Mouse (Mus musculus): ENCODE measurements around the gene Slc1a5. TPM values are rescaled to one million over a fixed set of nuclear protein-coding genes. Genes with fewer than 3 reads are reported as not detected.

The Slc1a5 gene
- total and polyA plus RNA-seq, 3 experiments = 115 to 245 (median 174) TPM

GRCm38 (mm10) chr7:16810399-16810919 lies 29.3 kb downstream of the Slc1a5 start:
- no peaks in the 10 kb centered on the region for H3K27me3 ChIP-seq (replicated peaks)
- TF ChIP-seq UBTF (IDR thresholded peaks at IDR 0.05; ENCODE audit: low read depth, low read length) (no peak), ZNF384 (IDR thresholded peaks at IDR 0.05; ENCODE audit: low read depth, low read length) (no peak), CTCF (conservative IDR thresholded peaks at IDR 0.05 in 1 of 2, IDR thresholded peaks at IDR 0.05 in 1 of 2; ENCODE audit: low read depth in 2 of 2, low read length in 2 of 2) (no peak), MYC (IDR thresholded peaks at IDR 0.05; ENCODE audit: low read depth, low read length) (no peak), MAFK (IDR thresholded peaks at IDR 0.05; ENCODE audit: insufficient replicate concordance, low read length) (no peak), GABPA (IDR thresholded peaks at IDR 0.05; ENCODE audit: insufficient replicate concordance, low read depth, low read length) (no peak), MEF2A (IDR thresholded peaks at IDR 0.05; ENCODE audit: borderline replicate concordance, low read depth, low read length) (no peak), CHD2 (IDR thresholded peaks at IDR 0.05; ENCODE audit: low read length) (no peak), MXI1 (IDR thresholded peaks at IDR 0.05; ENCODE audit: low read depth, low read length) (no peak), ZMIZ1 (IDR thresholded peaks at IDR 0.05; ENCODE audit: low read depth, low read length) (no peak), POLR2AphosphoS2 (IDR thresholded peaks at IDR 0.05; ENCODE audit: low read depth, low read length) (no peak), USF1 (IDR thresholded peaks at IDR 0.05; ENCODE audit: low read depth, low read length) (no peak), MAX (IDR thresholded peaks at IDR 0.05; ENCODE audit: low read length) (no peak)
- no peak overlapping the region for H3K9ac ChIP-seq (ENCODE audit: insufficient read depth, low read depth)
- H3K4me1 ChIP-seq (ENCODE audit: control insufficient read depth in 1 of 2, insufficient read depth in 2 of 2) = peaks cover 3 to 7% of the 10 kb centered on the region in 2 experiments
- H3K79me2 ChIP-seq (replicated peaks; ENCODE audit: control insufficient read depth, extremely low read depth, insufficient read depth, poor library complexity, severe bottlenecking) = no peaks in the 10 kb centered on the region
- peaks cover 12% of the 10 kb centered on the region for H3K9me3 ChIP-seq (replicated peaks; ENCODE audit: low read length)
- no peak overlapping the region for H3K27ac ChIP-seq (ENCODE audit: insufficient read depth, low read depth)
- DNase-seq (ENCODE audit: extremely low read depth) = no peak
- in situ Hi-C loops (cut with MboI; ENCODE audit: low pct_ligation_motif_present, low pct_unique_long_range_greater_than_20kb, low sequenced_read_pairs) = no loop called here
- H3K36me3 ChIP-seq (replicated peaks in 1 of 2; ENCODE audit: control insufficient read depth in 1 of 2, insufficient read depth in 1 of 2, low read length in 1 of 2) = peaks cover 39 to 80% of the 10 kb centered on the region in 2 experiments
- no peak overlapping the region for H3K4me2 ChIP-seq (ENCODE audit: insufficient read depth, low read depth, poor library complexity, severe bottlenecking)
- H3K4me3 ChIP-seq (replicated peaks in 1 of 3; ENCODE audit: low read depth in 2 of 3, low read length in 2 of 3, poor library complexity in 1 of 3) = no peak overlapping the region
- dilution Hi-C loops (cut with MboI; ENCODE audit: extremely low pct_ligation_motif_present, extremely low pct_unique_long_range_greater_than_20kb, low sequenced_read_pairs) = no loop called here

DNA sequence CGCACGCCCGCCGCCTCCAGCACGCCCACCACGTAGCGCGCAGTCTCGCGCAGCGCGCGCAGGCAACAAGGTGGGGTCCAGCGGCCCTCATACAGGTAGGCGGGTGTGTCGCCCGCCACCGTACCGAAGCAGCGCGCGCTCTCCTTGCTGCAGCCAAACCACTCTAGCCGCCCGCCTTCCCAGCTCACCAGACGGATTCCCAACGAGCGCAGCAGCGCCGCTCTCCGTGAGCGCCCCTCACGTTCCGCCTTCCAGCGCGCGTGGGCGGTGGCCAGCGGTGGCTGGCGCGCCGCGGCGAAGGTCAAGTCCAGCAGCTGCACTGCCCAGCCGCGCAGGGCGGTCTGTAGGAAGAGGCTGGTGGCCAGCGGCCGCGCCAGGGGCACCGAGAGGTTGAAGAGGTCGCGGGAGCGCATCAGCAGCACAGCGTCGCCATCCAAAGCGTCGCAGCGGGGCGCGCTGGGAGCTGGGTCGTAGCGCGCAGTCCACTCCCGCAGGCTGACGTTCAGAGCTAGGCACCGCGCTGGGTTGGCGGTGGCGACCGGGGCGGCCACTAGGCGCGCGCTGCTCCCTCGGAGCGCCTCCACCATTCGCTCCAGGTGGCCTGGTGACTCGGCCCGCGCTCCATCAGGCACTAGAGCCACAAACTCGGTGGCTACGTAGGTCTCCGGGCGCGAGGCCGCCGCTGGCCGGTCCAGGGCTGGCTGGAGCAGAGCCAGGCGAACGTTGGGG lies 29.9 kb downstream of the Slc1a5 start:
- H3K36me3 ChIP-seq (replicated peaks in 1 of 2; ENCODE audit: control insufficient read depth in 1 of 2, insufficient read depth in 1 of 2, low read length in 1 of 2) = peaks cover 39 to 80% of the 10 kb centered on the region in 2 experiments
- H3K27ac ChIP-seq (ENCODE audit: insufficient read depth, low read depth) = no peak overlapping the region
- H3K9ac ChIP-seq (ENCODE audit: insufficient read depth, low read depth) = no peak overlapping the region
- dilution Hi-C loops (cut with MboI; ENCODE audit: extremely low pct_ligation_motif_present, extremely low pct_unique_long_range_greater_than_20kb, low sequenced_read_pairs) = no loop called here
- no peaks in the 10 kb centered on the region for H3K27me3 ChIP-seq (replicated peaks)
- H3K4me1 ChIP-seq (ENCODE audit: control insufficient read depth in 1 of 2, insufficient read depth in 2 of 2) = peaks cover 3 to 12% of the 10 kb centered on the region in 2 experiments
- TF ChIP-seq JUN (IDR thresholded peaks at IDR 0.05; ENCODE audit: insufficient read depth, low read depth, low read length) = no peak
- no peak for TF ChIP-seq RCOR1 (conservative IDR thresholded peaks at IDR 0.05; ENCODE audit: low read depth, low read length)
- TF ChIP-seq SMC3 (IDR thresholded peaks at IDR 0.05; ENCODE audit: low read depth, low read length) = no peak
- TF ChIP-seq MYC (IDR thresholded peaks at IDR 0.05; ENCODE audit: low read depth, low read length) = no peak
- no peak for TF ChIP-seq PAX5 (IDR thresholded peaks at IDR 0.05; ENCODE audit: low read length)
- no peak for TF ChIP-seq IRF4 (IDR thresholded peaks at IDR 0.05; ENCODE audit: low read depth, low read length)
- no peak for TF ChIP-seq ZNF384 (IDR thresholded peaks at IDR 0.05; ENCODE audit: low read depth, low read length)
- no peak for TF ChIP-seq TBP (conservative IDR thresholded peaks at IDR 0.05; ENCODE audit: low read depth, low read length)
- no peak for TF ChIP-seq JUND (conservative IDR thresholded peaks at IDR 0.05; ENCODE audit: low read depth, low read length)
- no peak for TF ChIP-seq RAD21 (IDR thresholded peaks at IDR 0.05; ENCODE audit: low read depth, low read length)
- TF ChIP-seq POLR2AphosphoS2 (IDR thresholded peaks at IDR 0.05; ENCODE audit: low read depth, low read length) = no peak
- TF ChIP-seq GABPA (IDR thresholded peaks at IDR 0.05; ENCODE audit: insufficient replicate concordance, low read depth, low read length) = no peak
- H3K79me2 ChIP-seq (replicated peaks; ENCODE audit: control insufficient read depth, extremely low read depth, insufficient read depth, poor library complexity, severe bottlenecking) = no peaks in the 10 kb centered on the region
- in situ Hi-C loops (cut with MboI; ENCODE audit: low pct_ligation_motif_present, low pct_unique_long_range_greater_than_20kb, low sequenced_read_pairs) = no loop called here
- DNase-seq (ENCODE audit: extremely low read depth) = no peak
- H3K4me3 ChIP-seq (replicated peaks in 1 of 3; ENCODE audit: low read depth in 2 of 3, low read length in 2 of 3, poor library complexity in 1 of 3) = no peak overlapping the region
- no peak overlapping the region for H3K4me2 ChIP-seq (ENCODE audit: insufficient read depth, low read depth, poor library complexity, severe bottlenecking)
- H3K9me3 ChIP-seq (replicated peaks; ENCODE audit: low read length) = peaks cover 12% of the 10 kb centered on the region
